Mouse (Mus musculus) stomach, postnatal 0 days (tissue): ENCODE data around the gene Fut9.

Source experiments
- CTCF ChIP-seq: IDR thresholded peaks from 2 replicates; pipeline ENCODE4 v1.5.1; 2016; ENCODE audit warnings: antibody characterized with exemption, low read depth, mild to moderate bottlenecking, moderate library complexity
- EP300 ChIP-seq: optimal IDR thresholded peaks from 2 replicates; pipeline ENCODE3; 2016; ENCODE audit warnings: antibody characterized with exemption

DNA sequence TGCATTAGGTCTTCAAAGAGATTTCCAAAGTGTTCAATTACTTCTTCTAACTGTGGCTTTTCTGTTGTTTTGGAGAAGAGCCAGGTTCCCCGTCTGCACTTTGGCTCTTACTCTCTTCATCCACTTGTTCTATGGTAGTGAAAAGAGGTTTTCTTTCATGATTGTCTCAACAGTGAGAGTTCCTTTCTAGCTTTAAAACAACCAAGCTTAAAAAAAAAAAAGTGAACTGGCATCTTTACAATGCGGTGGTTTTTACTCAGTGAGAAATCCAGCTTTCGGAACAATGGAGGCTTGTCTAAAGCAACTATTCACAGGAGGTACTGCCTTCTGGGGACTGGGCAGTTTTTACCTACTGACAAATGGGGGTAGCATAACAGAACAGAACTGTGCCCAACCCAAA is 31.4 kb downstream of the Fut9 start:
- TF ChIP-seq CTCF (no peak), EP300 (no peak)
